Mouse (Mus musculus): ENCODE measurements at regions not wholly inside any gene's neighbourhood (a gene's known extent, or its start where the extent isn't known, plus 50 kb on each side); places are given as distances from the start of the nearest gene placed in this dataset.

- DNase-seq (ENCODE audit: extremely low spot score in 1 of 2, low spot score in 2 of 2), result no peak
- intact Hi-C loops (cut with DNase I), result no loop called here
- no peak for TF ChIP-seq CTCF (IDR thresholded peaks at IDR 0.05)
- no peak overlapping the region for H3K27ac ChIP-seq
- H3K4me3 ChIP-seq, result no peak overlapping the region
Measured at GRCm38 (mm10) chr9:84577781-84578180, 652.8 kb downstream of the Bckdhb start.

GRCm38 (mm10) chr9:84587791-84588190 is 662.8 kb downstream of the Bckdhb start:
- no peak for TF ChIP-seq CTCF (IDR thresholded peaks at IDR 0.05)
- H3K27ac ChIP-seq, result no peak overlapping the region
- no peak overlapping the region for H3K4me3 ChIP-seq
- intact Hi-C loops (cut with DNase I), result no loop called here
- no peak for DNase-seq (ENCODE audit: extremely low spot score in 1 of 2, low spot score in 2 of 2)

GRCm38 (mm10) chr9:84594724-84595123 is 669.8 kb downstream of the Bckdhb start:
- H3K4me3 ChIP-seq, result no peak overlapping the region
- DNase-seq (ENCODE audit: extremely low spot score in 1 of 2, low spot score in 2 of 2), result no peak
- no peak overlapping the region for H3K27ac ChIP-seq
- TF ChIP-seq CTCF (IDR thresholded peaks at IDR 0.05), result no peak
- intact Hi-C loops (cut with DNase I), result no loop called here

All from left cerebral cortex, adult 2 months (tissue).